Mouse (Mus musculus) heart, embryonic 15.5 days (tissue): ENCODE data around the gene Taf8. TPM values are rescaled to one million over a fixed set of nuclear protein-coding genes. Genes with fewer than 3 reads are reported as not detected.

Source experiments
- ATAC-seq: fragments of 200-750 bp; cut with Nextera tagmentation; replicated peaks from 2 replicates; pipeline ENCODE4 v1.8.0; 2017; ENCODE audit warnings: low read depth, moderate TSS enrichment; ENCODE audit not compliant: insufficient number of reproducible peaks, insufficient read depth, low FRiP score
- H3K27ac ChIP-seq: fragments of 300-500 bp; sonication (generic); 2 replicates; pipeline ENCODE4 v1.5.1; 2015; ENCODE audit warnings: mild to moderate bottlenecking, inconsistent platforms
- H3K27me3 ChIP-seq: fragments of 300-500 bp; sonication (generic); 2 replicates; pipeline ENCODE4 v1.6.1; 2015; ENCODE audit warnings: inconsistent platforms
- H3K36me3 ChIP-seq: fragments of 300-500 bp; sonication (generic); 2 replicates; pipeline ENCODE4 v1.6.1; 2015; ENCODE audit warnings: mild to moderate bottlenecking, inconsistent platforms
- H3K4me1 ChIP-seq: fragments of 300-500 bp; sonication (generic); replicated peaks from 2 replicates; pipeline ENCODE4 v1.6.1; 2015; ENCODE audit warnings: inconsistent platforms
- H3K4me2 ChIP-seq: fragments of 300-500 bp; sonication (generic); 2 replicates; pipeline ENCODE4 v1.6.1; 2015; ENCODE audit warnings: inconsistent platforms, mild to moderate bottlenecking, moderate library complexity
- H3K4me3 ChIP-seq: fragments of 300-500 bp; sonication (generic); 2 replicates; pipeline ENCODE4 v1.5.1; 2015; ENCODE audit warnings: mild to moderate bottlenecking, inconsistent platforms
- H3K9ac ChIP-seq: fragments of 300-500 bp; sonication (generic); 2 replicates; pipeline ENCODE4 v1.6.1; 2015; ENCODE audit warnings: mild to moderate bottlenecking, inconsistent platforms
- H3K9me3 ChIP-seq: fragments of 300-500 bp; sonication (generic); replicated peaks from 2 replicates; pipeline ENCODE4 v1.6.1; 2016; ENCODE audit warnings: inconsistent platforms
- WGBS: fragments of 180-500 bp; shearing (Covaris S2); methylation state at CpG from one replicate; pipeline ENCODE4 v1.1.7; 2015; ENCODE audit warnings: mixed read lengths; 5-methylcytosine and 5-hydroxymethylcytosine counted together
- polyA plus RNA-seq: library from polyadenylated mRNA; unstranded; fragments of >200 nt; fragmentation: Nextera tagmentation; extraction: Ambion mirVana; gene quantifications from 2 replicates; pipeline ENCODE4 v1.2.1, GENCODE M21; 2015

Gene Taf8
- polyA plus RNA-seq, 1 experiment from 2014 or later = 17.0 TPM

- Histone ChIP-seq H3K27me3 (no peaks in the 10 kb centered on the region), H3K9me3 (no peaks in the 10 kb centered on the region), H3K27ac (no peak overlapping the region), H3K9ac (no peak overlapping the region), H3K36me3 (no peaks in the 10 kb centered on the region), H3K4me2 (no peak overlapping the region), H3K4me1 (peaks cover 29% of the 10 kb centered on the region), H3K4me3 (no peak overlapping the region)
- 50% methylated on average over 2 of the region's 2 CpGs for WGBS
- ATAC-seq = no peak
Measured at GRCm38 (mm10) chr17:47482401-47482800, 19.7 kb downstream of the Taf8 start.

- no peaks in the 10 kb centered on the region for H3K9me3 ChIP-seq
- H3K27ac ChIP-seq = no peak overlapping the region
- no peak overlapping the region for H3K4me3 ChIP-seq
- peaks cover 18% of the 10 kb centered on the region for H3K4me1 ChIP-seq
- H3K27me3 ChIP-seq = no peaks in the 10 kb centered on the region
- no peaks in the 10 kb centered on the region for H3K36me3 ChIP-seq
- no peak for ATAC-seq
- 20% methylated on average over 3 of the region's 3 CpGs for WGBS
- no peak overlapping the region for H3K9ac ChIP-seq
- no peak overlapping the region for H3K4me2 ChIP-seq
Measured at GRCm38 (mm10) chr17:47479887-47480286, 22.2 kb downstream of the Taf8 start.

- no peak for ATAC-seq
- Histone ChIP-seq H3K27me3 (no peaks in the 10 kb centered on the region), H3K4me2 (no peak overlapping the region), H3K27ac (no peak overlapping the region), H3K36me3 (no peaks in the 10 kb centered on the region), H3K9me3 (no peaks in the 10 kb centered on the region), H3K4me1 (peaks cover 23% of the 10 kb centered on the region), H3K9ac (no peak overlapping the region), H3K4me3 (no peak overlapping the region)
- 66% methylated on average over 3 of the region's 3 CpGs for WGBS
Measured at GRCm38 (mm10) chr17:47475714-47476113, 26.4 kb downstream of the Taf8 start.

GRCm38 (mm10) chr17:47475181-47475580 is 26.9 kb downstream of the Taf8 start:
- Histone ChIP-seq H3K4me3 (no peak overlapping the region), H3K27ac (no peak overlapping the region), H3K9ac (no peak overlapping the region), H3K36me3 (no peaks in the 10 kb centered on the region), H3K27me3 (no peaks in the 10 kb centered on the region), H3K4me2 (no peak overlapping the region), H3K9me3 (no peaks in the 10 kb centered on the region), H3K4me1 (peaks cover 25% of the 10 kb centered on the region)
- ATAC-seq = no peak
- WGBS = 85% methylated on average over 4 of the region's 4 CpGs

- Histone ChIP-seq H3K27me3 (no peaks in the 10 kb centered on the region), H3K9ac (no peak overlapping the region), H3K9me3 (no peaks in the 10 kb centered on the region), H3K27ac (no peak overlapping the region), H3K4me3 (no peak overlapping the region), H3K4me1 (peaks cover 21% of the 10 kb centered on the region), H3K36me3 (no peaks in the 10 kb centered on the region), H3K4me2 (no peak overlapping the region)
- no peak for ATAC-seq
- WGBS = 75% methylated on average over 4 of the region's 4 CpGs
Measured at GRCm38 (mm10) chr17:47474250-47474649, 27.8 kb downstream of the Taf8 start.

- Histone ChIP-seq H3K9ac (no peak overlapping the region), H3K4me2 (no peak overlapping the region), H3K27ac (no peak overlapping the region), H3K36me3 (no peaks in the 10 kb centered on the region), H3K27me3 (0 out of 2 replicates have a peak, but pooled peaks cover 1% of the 10 kb centered on the region), H3K4me1 (peaks cover 23% of the 10 kb centered on the region), H3K9me3 (no peaks in the 10 kb centered on the region), H3K4me3 (no peak overlapping the region)
- no peak for ATAC-seq
- WGBS = 18% methylated on average over 8 of the region's 8 CpGs
Measured at GRCm38 (mm10) chr17:47473434-47473974, 28.6 kb downstream of the Taf8 start.

GRCm38 (mm10) chr17:47472435-47473350 is 29.4 kb downstream of the Taf8 start:
- Histone ChIP-seq H3K9me3 (no peaks in the 10 kb centered on the region), H3K36me3 (no peaks in the 10 kb centered on the region), H3K27ac (no peak overlapping the region; the same call in 1 of the 2 replicates), H3K27me3 (peaks cover 8% of the 10 kb centered on the region; the same call in 1 of the 2 replicates), H3K4me3 (no peak overlapping the region), H3K4me1 (peaks cover 26% of the 10 kb centered on the region), H3K9ac (no peak overlapping the region), H3K4me2 (no peak overlapping the region)
- ATAC-seq = 0 out of 2 replicates have a peak, but pooled peaks have one; percentile 8
- 26% methylated on average over 15 of the region's 15 CpGs for WGBS

- Histone ChIP-seq H3K9ac (no peak overlapping the region), H3K4me2 (no peak overlapping the region), H3K27ac (no peak overlapping the region), H3K27me3 (peaks cover 26% of the 10 kb centered on the region), H3K9me3 (no peaks in the 10 kb centered on the region), H3K4me3 (no peak overlapping the region), H3K36me3 (no peaks in the 10 kb centered on the region), H3K4me1 (peaks cover 26% of the 10 kb centered on the region)
- 62% methylated on average over 5 of the region's 5 CpGs for WGBS
- no peak for ATAC-seq
Measured at GRCm38 (mm10) chr17:47470686-47471085, 31.4 kb downstream of the Taf8 start.

- WGBS = 90% methylated on average over 4 of the region's 4 CpGs
- H3K27me3 ChIP-seq = peaks cover 28% of the 10 kb centered on the region
- H3K27ac ChIP-seq = no peak overlapping the region
Measured at GRCm38 (mm10) chr17:47470121-47470520, 32.0 kb downstream of the Taf8 start.

GRCm38 (mm10) chr17:47469642-47470041 is 32.5 kb downstream of the Taf8 start:
- Histone ChIP-seq H3K9ac (no peak overlapping the region), H3K4me3 (no peak overlapping the region), H3K27me3 (peaks cover 28% of the 10 kb centered on the region), H3K36me3 (no peaks in the 10 kb centered on the region), H3K4me2 (no peak overlapping the region), H3K9me3 (no peaks in the 10 kb centered on the region), H3K27ac (no peak overlapping the region), H3K4me1 (peaks cover 26% of the 10 kb centered on the region)
- ATAC-seq = no peak
- 85% methylated on average over 4 of the region's 4 CpGs for WGBS

More at GRCm38 (mm10) chr17:47470121-47470520, 32.0 kb downstream of the Taf8 start:
- ATAC-seq = no peak
- H3K9me3 ChIP-seq = no peaks in the 10 kb centered on the region
- H3K36me3 ChIP-seq = no peaks in the 10 kb centered on the region
- peaks cover 26% of the 10 kb centered on the region for H3K4me1 ChIP-seq
- no peak overlapping the region for H3K9ac ChIP-seq
- no peak overlapping the region for H3K4me3 ChIP-seq
- H3K4me2 ChIP-seq = no peak overlapping the region

- peak overlapping the region; percentile 38 for H3K9ac ChIP-seq
- peaks cover 26% of the 10 kb centered on the region for H3K4me1 ChIP-seq
- H3K27me3 ChIP-seq = peaks cover 34% of the 10 kb centered on the region
- WGBS = 20% methylated on average over 34 of the region's 34 CpGs
- no peaks in the 10 kb centered on the region for H3K36me3 ChIP-seq
- H3K9me3 ChIP-seq = no peaks in the 10 kb centered on the region
- H3K27ac ChIP-seq = no peak overlapping the region
- peak overlapping the region; percentile 58 for H3K4me2 ChIP-seq
- H3K4me3 ChIP-seq = peak overlapping the region; percentile 44
- ATAC-seq = no peak
Measured at GRCm38 (mm10) chr17:47468466-47468865, 33.6 kb downstream of the Taf8 start.
